Mouse (Mus musculus): ENCODE results near the gene Pank3.
A peak's percentile ranks its signal among the peaks of the same experiment; 100 is the strongest.

DNA sequence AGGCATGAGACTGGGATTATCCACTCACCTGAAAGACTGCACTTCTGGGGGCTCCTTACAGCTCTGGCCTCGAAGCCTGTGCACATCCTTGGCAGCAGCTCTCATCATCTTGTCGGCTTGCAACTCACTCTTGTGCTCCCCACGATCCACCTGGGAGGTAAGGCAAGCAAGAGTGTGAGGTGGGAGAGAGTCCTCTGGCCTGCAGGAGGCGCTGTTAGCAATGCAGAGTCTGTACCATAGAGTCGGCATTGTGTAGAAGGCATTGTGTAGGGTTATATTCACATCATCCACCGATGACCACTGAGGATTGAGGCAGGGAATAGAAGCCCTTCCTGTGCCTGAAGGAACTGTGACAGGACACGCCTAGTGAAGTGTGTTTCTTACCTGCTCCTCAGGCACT is 71.0 kb downstream of the Pank3 start:
- TF ChIP-seq POLR2A (IDR thresholded peaks at IDR 0.05; ENCODE audit: low read depth, low read length) (no peak), CTCF (IDR thresholded peaks at IDR 0.05; ENCODE audit: borderline replicate concordance, insufficient read depth, low read length) (peak; percentile 28; the same call in 1 of the 2 replicates)
